Mouse (Mus musculus): ENCODE data around the gene Tmc3.

The Tmc3 gene

DNA sequence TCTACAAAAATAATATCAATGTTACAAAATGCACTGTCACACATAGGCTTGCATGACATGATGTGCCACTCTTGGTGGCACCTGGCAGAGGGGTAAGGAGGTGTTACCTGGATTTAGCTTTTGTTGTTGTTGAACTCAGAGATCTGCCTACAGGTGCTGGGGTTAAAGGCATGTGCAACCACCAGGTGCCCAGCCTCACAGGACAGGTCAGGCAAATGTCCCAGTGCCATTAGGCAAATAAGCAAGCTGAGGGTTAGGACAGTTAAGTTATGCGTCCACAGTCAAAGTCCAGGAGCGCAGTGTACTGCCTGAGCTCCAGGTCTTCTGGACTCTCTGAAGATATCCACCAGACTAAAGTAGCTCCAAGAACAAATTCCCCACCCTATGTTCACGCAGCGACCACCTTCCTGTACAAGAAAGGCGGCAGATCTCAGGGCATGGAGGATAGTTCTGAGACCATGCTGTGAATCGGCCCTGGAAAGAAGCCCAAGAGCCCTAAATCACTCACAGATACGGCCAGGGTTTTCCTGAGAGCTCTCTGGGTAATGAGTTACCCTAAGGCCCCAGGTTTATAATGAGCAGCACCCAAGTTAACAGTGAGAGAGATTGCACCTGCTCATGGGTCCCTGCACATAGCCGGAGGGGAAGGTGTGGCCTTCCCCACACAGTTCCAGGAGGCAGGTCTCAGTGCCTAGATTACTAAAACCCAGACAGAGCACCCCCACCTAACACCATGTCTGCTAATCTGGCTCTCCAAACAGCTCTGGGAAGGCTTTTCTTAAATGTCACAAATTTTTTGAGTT is 53.3 kb downstream of the Tmc3 start:
- peak; percentile 56 to 78 for DNase-seq

DNA sequence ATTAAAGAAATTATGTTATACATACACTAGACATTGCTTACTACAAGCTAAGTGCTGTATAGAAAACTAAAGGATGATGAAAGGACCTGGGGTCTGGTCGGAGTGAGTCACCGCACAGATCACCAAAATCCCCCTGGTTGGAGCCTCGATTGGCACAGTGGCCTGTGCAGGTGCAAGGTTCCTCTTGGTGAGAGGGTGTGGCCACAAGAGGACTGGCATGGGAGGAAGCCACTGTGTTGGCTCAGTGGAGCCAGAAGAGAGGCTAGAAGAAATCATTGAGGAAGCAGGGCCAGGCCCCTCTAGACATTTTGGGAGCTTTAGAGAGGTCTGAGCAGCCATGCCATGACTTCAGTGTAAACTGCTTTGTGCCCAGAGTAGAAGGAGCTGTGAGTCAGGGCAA is 54.4 kb downstream of the Tmc3 start:
- peak in 1 of 2 experiments; percentile 38 for DNase-seq

DNA sequence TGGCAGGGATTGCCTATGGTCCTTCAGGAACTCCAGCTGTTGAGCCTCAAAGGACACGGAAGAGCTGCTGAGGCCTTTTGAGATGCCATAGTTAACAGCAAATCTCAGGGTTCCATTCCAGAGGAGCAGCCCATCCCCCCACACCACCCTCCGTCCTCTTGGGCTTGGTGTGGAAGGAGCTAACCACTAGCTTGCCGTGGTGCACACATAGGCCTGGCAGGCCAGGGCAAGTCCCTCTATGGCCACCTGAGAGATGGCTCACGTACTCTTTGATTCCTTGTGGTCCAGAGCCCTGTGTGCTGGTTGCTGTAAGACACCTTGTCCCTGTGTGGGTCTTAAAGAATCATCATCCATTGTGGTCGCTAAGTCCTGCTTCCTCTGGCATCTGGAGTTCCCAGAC is 55.9 kb downstream of the Tmc3 start:
- DNase-seq = peak in 1 of 2 experiments; percentile 35

DNA sequence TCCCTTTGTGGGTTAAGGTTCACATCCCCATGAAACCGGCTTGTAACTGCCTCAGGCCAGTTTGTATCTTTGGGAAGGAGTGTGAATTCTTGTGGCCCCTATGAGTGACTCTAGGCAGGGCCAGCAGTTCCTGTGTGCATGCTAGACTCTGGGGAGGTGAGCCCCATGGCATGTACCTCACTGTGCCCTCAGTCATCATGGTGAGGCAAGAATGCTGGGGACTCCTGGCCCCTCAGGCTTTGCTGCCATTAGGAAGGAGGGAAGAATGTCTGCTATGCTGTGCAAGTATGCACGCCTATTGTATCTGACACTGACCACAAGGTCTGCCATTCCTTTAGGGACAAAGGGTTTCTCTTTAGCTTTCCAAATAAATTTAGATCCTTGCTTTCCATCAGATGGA is 56.4 kb downstream of the Tmc3 start:
- DNase-seq = peak in 1 of 2 experiments; percentile 17

DNA sequence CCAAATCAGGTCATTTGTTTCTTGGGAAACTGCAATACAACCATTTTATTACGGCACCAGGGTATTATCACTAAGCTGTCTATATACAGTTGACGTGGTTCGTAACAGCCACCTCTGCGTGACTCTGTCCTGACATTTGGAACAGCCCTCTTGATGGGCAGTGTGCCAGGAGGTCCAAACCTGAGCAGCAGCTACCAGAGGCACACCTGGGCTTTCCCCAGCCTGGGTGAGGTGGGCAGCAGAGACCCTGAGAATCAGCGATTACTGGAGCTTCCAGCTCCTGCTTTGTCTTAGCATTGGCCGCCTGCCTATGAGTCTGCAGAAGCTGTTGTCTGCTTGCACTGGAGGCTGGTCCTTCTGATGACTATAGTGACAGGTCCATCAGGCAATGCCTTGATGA is 58.9 kb downstream of the Tmc3 start:
- DNase-seq = peak in 1 of 2 experiments; percentile 52

DNA sequence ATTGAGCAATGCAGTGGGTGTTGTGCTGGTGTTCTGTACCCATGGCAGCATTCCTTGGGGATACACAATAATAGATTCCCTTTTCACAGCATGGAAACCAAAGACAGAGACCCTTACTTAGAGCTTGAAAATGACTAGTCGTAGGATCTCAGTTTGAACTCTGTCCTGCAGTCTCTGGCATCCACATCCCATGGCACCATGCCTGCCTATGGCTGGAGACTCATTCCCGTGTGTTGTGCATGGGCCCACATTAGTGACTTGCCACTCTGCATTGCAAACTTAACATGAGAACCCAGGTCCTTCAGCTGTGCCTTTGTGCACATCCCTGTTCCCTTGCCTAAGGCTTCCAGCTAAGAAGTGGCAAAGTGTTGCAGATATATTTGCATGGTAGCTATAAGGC is 60.0 kb downstream of the Tmc3 start:
- peak; percentile 37 to 41 for DNase-seq

DNA sequence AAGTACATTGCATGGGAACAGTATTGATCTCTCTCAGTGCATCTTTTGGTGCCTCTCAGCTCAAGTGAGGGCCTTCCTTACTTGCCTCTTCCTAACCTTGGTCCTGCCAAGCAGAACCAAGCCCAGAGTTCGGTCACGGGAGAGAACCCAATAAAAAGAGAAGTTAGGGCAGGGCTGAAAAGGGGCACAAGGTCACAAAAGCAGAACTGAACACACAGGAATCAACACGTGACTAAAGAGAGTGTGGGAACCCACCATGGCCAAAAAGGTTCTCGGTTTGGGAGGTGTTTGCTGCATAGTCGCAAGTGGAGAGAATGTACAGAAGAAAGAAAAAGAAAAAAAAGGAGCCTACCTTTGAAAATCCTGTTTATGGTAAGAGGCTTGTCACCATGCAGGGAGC is 60.7 kb downstream of the Tmc3 start:
- DNase-seq = peak in 1 of 2 experiments; percentile 29

DNA sequence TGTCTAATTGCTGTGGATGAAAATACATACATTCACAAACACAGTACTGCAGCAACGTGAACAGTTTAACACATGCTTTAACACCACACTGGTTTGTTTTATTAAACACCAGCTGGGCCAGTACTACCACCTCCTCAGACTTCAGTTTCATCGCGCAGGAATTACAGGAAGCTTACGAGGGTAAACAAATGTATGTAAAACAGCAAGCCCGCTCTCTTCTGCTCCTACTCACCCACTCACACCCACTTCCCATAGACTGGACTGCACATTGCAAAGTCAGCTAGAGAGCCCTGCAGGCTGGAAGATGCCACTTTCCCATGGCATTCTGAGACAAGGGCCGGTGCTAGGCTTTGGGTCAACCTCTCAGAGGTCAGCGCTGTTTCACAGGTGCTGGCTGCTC is 64.1 kb downstream of the Tmc3 start:
- DNase-seq = peak in 1 of 2 experiments; percentile 16

DNA sequence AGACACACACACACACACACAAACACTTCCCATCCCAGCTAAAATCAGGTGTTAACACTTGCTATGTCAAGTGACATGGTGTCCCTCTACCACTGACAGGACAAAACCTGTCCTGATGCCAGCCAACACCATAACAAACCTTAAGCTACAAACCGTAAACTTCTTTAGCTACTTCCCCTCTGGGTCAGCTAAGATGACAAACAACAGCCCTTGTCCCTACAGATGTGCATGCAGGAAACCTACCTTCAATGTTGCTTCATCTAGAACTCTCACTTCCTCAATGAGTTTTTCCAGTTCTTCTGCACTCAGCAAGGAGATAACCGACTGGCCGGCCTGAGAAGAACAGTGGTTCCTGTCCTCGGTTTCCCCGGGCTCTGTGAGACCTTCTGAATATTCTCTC is 65.9 kb downstream of the Tmc3 start:
- no peak for DNase-seq

DNA sequence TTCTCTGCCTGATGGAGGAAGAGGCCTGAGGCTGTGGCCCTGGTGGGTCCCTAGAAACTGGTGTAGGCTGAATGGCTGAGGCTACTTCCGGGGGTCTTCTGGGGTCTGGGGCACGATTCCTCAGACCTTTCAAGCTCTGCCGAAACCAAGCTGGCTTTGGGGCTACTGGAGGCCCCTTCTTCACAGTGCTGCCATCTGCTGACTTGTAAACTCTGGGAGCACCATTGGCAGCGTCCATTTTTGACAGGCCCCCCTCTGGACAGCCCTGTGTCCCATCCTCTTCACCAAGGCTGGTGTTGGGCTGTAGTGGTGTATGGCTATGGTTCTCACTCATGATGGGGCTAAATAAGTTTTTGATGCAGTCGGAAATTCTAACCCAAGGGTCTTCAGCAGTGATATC is 67.8 kb downstream of the Tmc3 start:
- DNase-seq = no peak

DNA sequence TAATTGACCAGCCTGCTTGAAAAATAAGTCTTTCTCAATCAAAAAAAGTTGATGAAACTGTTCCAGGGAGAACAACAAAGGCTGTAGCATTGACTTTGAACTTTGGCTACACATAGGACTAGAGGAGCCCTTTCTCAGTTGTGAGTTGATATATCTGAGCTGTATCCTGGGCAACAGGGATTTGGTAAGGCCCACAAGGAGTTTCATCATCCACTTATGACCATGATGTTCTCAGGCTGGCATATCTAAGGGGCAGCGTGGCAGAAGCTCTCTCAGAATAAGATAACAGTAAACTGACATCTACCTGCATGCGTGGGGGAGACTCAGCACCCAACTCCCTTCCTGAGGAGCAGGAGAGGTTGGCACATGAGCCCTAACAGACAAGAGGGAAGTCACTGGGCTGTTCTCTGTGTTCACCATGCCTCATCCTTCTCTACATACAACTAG is 68.9 kb downstream of the Tmc3 start:
- DNase-seq = no peak

DNA sequence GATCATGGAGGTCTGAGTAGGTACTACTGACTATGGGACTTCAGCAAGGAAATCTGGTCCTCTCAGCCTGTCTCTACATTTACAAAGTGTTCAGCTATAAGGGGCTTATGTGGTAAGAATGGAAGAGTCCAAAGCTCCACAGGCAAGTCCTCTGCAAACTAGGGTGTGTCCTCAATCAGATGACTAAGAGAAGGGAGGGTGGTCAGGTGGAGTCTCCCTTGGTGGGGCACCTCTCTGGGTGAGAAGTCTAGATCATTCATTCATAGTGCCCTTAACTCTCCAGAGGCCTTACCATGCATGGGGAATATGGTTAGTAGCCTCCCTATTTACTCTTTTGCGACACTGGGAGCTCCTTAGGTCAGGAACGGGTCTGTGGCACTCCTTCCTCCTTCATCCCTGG is 69.5 kb downstream of the Tmc3 start:
- no peak for DNase-seq

DNA sequence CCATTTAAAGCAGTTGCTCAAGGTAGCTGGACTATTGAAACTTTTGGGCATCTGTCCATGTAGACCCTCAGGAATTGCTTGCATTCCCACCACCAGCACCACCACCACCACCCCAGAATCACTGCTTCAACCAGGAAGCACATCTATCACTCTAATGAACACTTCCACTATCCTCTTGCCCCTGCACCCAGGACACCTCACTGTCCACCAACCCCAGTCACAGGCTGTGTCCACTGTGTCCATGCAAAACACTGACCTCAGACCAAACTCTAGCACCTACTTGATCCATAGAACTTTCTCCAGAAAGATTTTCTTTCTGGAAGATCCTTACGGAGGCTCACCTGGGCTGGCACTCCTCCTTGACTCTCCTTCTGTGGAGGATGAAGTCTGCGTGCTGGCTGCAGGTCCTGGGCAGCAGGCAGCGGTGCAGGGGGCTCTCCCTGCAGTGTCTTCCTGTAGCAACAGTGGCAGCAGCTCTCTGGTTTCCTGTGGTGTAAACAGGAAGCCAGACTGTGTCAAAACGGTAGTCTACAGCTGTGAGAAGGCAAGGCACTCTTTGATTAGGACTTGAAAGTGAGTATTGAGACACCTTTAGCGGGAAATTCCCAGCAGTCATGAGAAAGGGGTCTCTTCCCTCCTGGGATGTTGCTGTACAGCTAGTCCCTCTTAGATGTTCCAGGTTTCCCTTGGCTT is 70.4 kb downstream of the Tmc3 start:
- DNase-seq = peak; percentile 44 to 73

DNA sequence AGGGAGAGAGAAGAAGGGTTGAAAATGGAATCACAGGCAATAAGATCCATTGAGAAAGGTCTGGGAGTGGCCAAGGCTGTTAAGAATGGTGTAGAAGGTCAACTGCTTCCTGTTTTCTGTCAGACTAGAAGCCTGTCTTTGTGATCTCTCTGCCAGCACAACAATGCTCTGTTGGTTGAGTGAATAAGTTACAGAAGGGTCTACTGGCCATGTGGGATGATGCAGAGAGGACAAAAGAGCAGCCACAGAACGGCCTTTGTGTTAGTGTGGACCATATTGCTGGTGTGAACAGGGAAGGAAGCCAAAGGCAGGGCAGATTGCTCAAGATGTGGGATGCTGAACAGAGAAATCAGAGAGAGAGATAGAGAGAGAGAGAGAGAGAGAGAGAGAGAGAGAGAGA is 74.0 kb downstream of the Tmc3 start:
- peak in 1 of 2 experiments; percentile 64 for DNase-seq

DNA sequence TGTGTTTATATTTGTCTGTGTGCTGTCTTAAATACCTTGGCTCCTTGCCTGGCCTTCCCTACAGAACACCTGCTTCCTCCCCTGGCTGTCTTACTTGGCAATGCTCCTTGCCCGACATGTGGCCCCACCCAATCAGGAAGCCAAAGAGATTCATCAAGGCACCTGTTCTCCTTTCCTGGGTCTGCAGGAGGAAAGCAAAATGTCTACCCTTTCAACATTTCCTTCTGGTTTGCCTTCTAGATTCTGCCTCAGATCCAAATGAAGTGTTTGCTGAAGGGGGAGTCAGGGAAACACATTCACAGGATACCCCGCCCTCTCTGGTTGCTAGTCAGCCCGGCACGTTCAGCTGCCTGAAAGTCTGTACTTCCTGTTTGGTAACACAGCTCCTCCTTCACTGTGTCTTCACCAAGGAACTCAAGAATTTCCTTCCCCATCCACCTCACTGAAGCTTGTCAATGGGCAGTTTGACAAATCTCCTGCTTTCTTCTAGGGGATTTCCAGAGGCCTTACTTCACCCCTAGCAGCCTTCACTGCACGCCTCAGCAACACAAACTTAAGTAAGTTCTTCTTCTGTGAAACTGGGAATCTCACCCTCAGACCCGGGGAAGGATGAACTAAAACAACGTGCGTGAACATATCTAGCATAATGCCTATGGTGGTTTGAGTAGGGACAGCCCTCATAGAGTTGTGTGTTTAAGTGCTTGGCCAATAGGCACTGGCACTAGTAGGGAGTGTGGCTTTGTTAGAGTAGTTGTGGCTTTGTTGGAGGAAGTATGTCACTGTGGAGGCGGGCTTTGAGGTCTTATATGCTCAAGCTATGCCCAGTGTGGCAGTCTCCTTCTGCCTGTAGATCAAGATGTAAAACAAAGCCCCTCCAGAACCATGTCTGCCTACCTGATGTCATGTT is 74.7 kb downstream of the Tmc3 start:
- DNase-seq = peak; percentile 69 to 76

DNA sequence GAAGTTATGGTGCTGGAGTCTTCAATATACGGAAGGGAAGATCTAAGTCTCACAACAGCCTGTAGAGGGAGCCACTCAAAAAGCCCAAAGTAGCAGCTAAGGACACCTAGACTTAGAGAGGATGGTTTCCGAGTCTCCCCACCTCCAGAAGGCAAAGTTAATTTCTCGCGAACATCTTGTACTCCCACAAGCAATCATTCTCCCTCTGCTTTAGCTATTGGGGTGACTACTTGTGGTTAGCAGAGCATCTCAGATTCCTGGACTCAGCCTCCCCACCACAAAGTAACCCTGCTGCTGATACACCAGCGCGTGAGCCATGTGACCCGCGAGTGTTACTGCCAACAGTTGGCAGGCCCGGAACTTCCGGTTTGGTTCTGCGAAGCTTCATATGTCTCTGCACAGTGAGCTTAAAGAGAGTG is 75.6 kb downstream of the Tmc3 start:
- no peak for DNase-seq

DNA sequence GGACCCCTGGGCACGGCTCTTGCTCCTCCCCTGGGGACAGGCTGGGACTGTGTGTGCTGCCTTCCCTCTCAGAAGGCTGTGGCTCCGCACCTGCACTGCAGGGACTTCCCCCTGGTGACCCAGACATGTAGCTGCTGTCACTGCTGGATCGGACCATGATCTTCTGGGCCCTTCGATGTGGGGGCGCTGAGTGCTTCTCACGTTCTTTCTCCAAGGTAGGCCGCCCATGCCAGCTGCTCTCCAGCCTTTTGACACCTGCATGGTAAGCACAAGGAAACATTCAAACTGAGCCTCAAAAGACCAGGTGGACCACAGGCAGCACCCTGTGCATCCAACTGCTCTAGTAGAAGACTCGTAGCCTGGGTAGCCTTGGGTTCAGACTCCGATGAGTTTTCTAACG is 76.3 kb downstream of the Tmc3 start:
- DNase-seq = no peak

DNA sequence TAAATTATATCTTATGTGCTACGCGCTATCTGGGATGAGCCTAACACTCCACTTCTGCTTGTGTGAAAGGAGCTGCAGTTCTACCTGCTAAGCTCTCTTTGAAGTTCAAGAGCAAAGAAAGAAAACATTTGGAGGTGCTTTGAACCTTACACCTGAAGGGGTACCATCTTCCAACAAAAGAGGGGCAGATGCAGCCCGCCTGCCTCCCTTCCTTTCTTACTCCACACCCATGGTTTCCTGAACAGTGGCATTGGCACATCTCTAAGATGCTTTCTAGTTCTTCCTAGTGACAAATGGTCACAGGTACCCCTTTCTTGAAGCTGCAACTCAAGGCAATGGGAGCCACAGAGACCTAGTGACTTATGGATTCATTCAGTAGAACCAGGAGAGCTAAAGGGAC is 77.0 kb downstream of the Tmc3 start:
- no peak for DNase-seq

DNA sequence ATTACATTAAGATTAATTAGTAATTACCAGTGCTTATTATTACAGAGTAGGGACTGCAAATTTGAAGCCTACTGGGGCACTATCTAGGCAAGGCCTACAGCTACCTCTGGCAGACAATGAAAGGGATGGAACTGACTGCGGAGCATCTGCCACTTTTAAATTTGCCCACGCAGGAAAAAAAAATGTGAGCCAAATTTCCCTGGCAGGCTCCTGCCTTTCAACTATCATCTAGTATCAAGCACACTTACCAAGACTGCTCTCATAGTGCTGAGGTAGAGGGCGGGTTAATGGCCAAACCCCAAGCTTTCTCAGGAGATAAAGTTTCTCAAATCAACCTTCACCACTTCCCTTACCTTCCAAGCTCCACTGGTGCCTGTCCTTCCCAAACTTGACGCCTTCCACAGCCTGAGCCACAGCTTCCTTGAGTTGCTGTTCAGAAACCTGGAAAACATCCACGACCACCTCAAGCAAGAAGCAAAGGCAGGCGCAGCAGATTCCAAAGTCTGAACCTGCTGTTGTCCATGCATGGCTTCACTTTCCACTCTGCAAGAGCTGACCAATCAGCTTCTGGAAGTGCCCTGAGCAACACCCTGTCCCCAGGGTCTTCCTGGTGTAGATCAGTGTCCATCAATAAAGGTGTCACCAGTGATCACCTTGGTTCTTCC is 78.1 kb downstream of the Tmc3 start:
- peak; percentile 34 to 69 for DNase-seq

DNA sequence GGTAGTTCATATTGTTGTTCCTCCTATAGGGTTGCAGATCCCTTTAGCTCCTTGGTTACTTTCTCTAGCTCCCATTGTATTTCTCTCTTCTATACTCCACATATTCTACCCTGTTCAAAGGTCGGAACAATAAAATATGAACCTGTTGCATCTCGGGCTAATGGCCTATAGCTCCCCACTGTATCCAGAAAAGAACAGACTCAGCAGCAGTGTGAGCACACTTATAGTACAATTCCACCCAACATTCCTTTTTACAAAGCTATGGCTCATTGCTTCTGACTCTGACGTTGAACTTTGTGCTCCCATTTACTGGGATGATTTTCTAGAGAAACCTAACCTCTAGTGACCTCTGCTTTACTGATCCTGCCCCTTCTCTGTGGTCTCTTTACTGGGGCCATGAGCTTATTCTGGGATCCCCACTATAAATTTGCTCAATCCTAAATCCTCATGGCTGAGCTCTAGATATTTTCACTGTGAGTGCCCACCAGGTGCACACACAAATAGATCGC is 81.4 kb downstream of the Tmc3 start:
- DNase-seq = no peak

DNA sequence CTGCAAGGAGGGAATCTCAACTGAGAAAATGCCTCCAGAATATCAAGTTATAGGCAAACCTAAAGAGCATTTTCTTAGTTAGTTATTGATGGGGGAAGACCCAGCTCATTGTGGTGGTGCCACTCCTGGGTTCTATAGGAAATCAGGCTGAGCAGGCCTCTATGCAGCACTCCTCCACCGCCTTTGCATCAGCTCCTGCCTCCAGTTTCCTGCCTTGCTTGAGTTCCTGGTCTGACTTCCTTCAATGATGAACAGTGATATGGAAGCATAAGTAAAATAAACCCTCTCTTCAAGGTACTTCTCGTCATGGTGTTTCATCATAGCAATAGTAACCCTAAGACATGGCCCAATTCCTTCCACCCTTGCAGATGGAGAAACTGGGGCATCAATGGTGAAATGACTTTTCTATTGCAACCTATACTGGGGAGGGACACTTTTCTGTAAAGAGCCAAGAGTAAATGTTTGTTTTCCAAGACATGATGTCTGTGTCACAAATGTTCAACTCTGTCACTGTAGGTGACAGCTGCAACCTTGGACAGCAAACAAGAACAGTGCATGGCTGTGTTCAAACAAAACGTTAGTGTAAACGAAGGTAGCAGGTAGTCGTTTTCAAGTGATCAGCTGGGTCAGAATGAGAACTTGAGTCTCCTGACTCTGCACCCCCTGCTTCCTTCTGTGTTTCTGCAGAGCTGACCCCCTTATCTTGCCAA is 83.4 kb downstream of the Tmc3 start:
- DNase-seq = no peak

DNA sequence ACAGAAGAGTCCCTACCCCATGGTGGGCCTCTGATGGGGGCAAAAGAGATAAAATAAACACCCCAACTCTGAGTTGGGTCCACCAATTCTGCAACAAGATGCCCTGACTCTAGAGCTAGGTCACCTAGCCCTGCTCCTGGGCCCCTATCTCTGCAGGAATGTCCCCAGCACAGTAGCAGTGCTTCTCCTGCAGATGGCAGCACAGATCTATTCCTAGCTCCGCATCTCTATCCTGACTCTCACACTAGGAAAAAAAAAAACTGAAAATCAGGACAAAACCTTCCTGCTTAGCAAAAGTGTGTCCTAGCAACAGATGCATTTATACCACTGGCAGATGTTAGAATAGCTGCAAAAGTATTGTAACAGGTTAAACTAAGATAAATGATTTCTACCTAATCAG is 84.0 kb downstream of the Tmc3 start:
- DNase-seq = peak; percentile 63 to 74
